Mouse (Mus musculus): ENCODE measurements around the gene Mydgf. TPM values are rescaled to one million over a fixed set of nuclear protein-coding genes. Genes with fewer than 3 reads are reported as not detected.

Mydgf gene
- 78.6 and 87.8 TPM in 2 replicates for polyA plus RNA-seq (2014; fragmentation: Nextera tagmentation; extraction: Ambion mirVana)

DNA sequence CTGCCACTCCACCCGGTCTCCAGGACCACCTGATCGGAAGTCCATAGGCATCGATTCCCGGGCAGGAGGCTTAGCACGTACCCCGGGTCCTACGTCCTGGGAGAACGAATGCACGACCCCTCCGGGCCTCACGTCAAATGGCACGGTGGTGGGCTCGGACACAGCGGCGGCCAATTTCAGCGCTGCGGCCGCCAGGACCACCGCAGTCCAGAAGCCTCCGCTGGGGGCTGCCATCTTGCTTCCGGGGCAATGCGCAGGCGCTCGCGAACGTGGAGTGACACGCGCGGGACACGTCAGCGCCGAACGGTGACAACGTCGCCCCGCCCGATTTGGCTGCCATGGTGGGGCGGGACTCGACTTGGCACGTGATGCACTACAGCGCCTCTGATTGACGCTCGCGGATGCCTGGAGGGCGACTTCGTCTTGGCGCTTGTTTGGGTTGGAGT, at the start of gene Mydgf:
TSS of gene Mydgf (minus strand) at position 263 of the 446 bp plus-strand sequence.
- H3K4me1 ChIP-seq (ENCODE audit: control insufficient read depth, insufficient read depth, low read length), result peaks cover 10% of the 10 kb centered on the region
- H3K9me3 ChIP-seq (replicated peaks; ENCODE audit: control insufficient read depth, low read length), result no peaks in the 10 kb centered on the region
- peak within 1 kb of the TSS; percentile 75 for H3K4me3 ChIP-seq (ENCODE audit: low read depth, low read length)
- peaks cover 15% of the 10 kb centered on the region for H3K36me3 ChIP-seq (ENCODE audit: control insufficient read depth, insufficient read depth, low read length)
- H3K27me3 ChIP-seq (ENCODE audit: control insufficient read depth, insufficient read depth, low read length), result no peaks in the 10 kb centered on the region
- ATAC-seq (replicated peaks; ENCODE audit: insufficient number of reproducible peaks, low FRiP score, low TSS enrichment), result peak; percentile 84
- peak within 1 kb of the TSS; percentile 91 for H3K4me2 ChIP-seq
- under 1% methylated on average over 47 of the region's 47 CpGs for WGBS (ENCODE audit: insufficient replicate concordance)
- peak within 1 kb of the TSS; percentile 48 for H3K27ac ChIP-seq (ENCODE audit: low read depth, low read length)
- peak within 1 kb of the TSS; percentile 83 for H3K9ac ChIP-seq (ENCODE audit: low read depth, low read length)

DNA sequence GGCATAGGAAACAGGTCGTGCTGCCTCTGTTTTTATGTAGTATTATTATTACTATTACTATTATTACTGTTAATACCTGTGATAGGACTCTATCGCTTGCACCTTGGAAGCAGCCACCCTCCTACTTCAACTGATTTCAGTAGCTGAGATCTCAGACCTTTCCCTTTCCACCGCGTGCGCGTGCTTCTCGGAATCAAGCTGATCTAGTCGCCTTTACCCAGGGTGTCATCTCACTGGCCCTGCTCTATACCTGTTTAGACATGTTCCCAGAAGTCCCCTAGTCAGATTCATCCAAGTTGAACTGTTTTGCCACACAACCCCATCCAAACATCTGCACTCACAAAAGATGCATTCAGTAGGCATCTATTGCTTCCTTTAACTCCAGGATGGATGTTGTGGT, 49.7 kb upstream of the Mydgf start:
- Histone ChIP-seq H3K27me3 (ENCODE audit: control insufficient read depth, insufficient read depth, low read length) (no peaks in the 10 kb centered on the region), H3K36me3 (ENCODE audit: control insufficient read depth, insufficient read depth, low read length) (no peaks in the 10 kb centered on the region), H3K4me3 (ENCODE audit: low read depth, low read length) (no peak overlapping the region), H3K4me2 (no peak overlapping the region), H3K9ac (ENCODE audit: low read depth, low read length) (no peak overlapping the region), H3K4me1 (ENCODE audit: control insufficient read depth, insufficient read depth, low read length) (peaks cover 4% of the 10 kb centered on the region; the same call in 1 of the 2 replicates), H3K9me3 (replicated peaks; ENCODE audit: control insufficient read depth, low read length) (no peaks in the 10 kb centered on the region), H3K27ac (ENCODE audit: low read depth, low read length) (no peak overlapping the region)
- ATAC-seq (replicated peaks; ENCODE audit: insufficient number of reproducible peaks, low FRiP score, low TSS enrichment), result no peak
- 48% methylated on average over 8 of the region's 8 CpGs for WGBS (ENCODE audit: insufficient replicate concordance)

DNA sequence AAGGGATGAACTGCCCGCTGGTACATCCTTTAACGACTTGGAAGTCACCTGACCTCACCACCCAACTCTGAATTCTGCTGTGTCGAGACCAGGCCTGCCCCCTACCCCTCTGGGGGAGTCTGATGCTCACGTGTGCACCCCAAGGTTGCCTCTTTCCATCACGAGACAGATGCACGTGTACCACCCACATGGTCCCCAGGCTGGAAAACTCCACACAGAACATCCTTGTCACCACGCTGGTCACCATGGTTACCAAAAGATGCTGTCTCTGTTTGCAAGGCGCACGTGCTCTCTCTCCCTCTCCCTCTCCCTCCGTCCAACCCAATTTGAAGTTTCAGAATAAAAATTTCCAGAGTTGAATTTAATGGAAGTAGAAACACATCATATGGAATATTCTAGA, 46.2 kb upstream of the Mydgf start:
- 54% methylated on average over 10 of the region's 10 CpGs for WGBS (ENCODE audit: insufficient replicate concordance)
- no peak overlapping the region for H3K27ac ChIP-seq (ENCODE audit: low read depth, low read length)
- no peaks in the 10 kb centered on the region for H3K36me3 ChIP-seq (ENCODE audit: control insufficient read depth, insufficient read depth, low read length)
- no peak for ATAC-seq (replicated peaks; ENCODE audit: insufficient number of reproducible peaks, low FRiP score, low TSS enrichment)
- no peaks in the 10 kb centered on the region for H3K9me3 ChIP-seq (replicated peaks; ENCODE audit: control insufficient read depth, low read length)
- H3K4me1 ChIP-seq (ENCODE audit: control insufficient read depth, insufficient read depth, low read length), result peaks cover 4% of the 10 kb centered on the region; the same call in 1 of the 2 replicates
- H3K9ac ChIP-seq (ENCODE audit: low read depth, low read length), result no peak overlapping the region
- no peaks in the 10 kb centered on the region for H3K27me3 ChIP-seq (ENCODE audit: control insufficient read depth, insufficient read depth, low read length)
- H3K4me2 ChIP-seq, result no peak overlapping the region
- no peak overlapping the region for H3K4me3 ChIP-seq (ENCODE audit: low read depth, low read length)

GRCm38 (mm10) chr17:56226566-56226965, 42.8 kb upstream of the Mydgf start:
- H3K4me1 ChIP-seq (ENCODE audit: control insufficient read depth, insufficient read depth, low read length), result no peaks in the 10 kb centered on the region
- no peak overlapping the region for H3K4me3 ChIP-seq (ENCODE audit: low read depth, low read length)
- whole genome bisulfite sequencing (ENCODE audit: insufficient replicate concordance), result 60% methylated on average over 3 of the region's 3 CpGs
- no peaks in the 10 kb centered on the region for H3K36me3 ChIP-seq (ENCODE audit: control insufficient read depth, insufficient read depth, low read length)
- H3K4me2 ChIP-seq, result no peak overlapping the region
- H3K9me3 ChIP-seq (replicated peaks; ENCODE audit: control insufficient read depth, low read length), result no peaks in the 10 kb centered on the region
- H3K27me3 ChIP-seq (ENCODE audit: control insufficient read depth, insufficient read depth, low read length), result no peaks in the 10 kb centered on the region
- no peak overlapping the region for H3K9ac ChIP-seq (ENCODE audit: low read depth, low read length)
- no peak for ATAC-seq (replicated peaks; ENCODE audit: insufficient number of reproducible peaks, low FRiP score, low TSS enrichment)
- H3K27ac ChIP-seq (ENCODE audit: low read depth, low read length), result no peak overlapping the region

GRCm38 (mm10) chr17:56224916-56225315, 41.2 kb upstream of the Mydgf start:
- Histone ChIP-seq H3K27me3 (ENCODE audit: control insufficient read depth, insufficient read depth, low read length) (no peaks in the 10 kb centered on the region), H3K9ac (ENCODE audit: low read depth, low read length) (no peak overlapping the region), H3K9me3 (replicated peaks; ENCODE audit: control insufficient read depth, low read length) (no peaks in the 10 kb centered on the region), H3K4me2 (no peak overlapping the region), H3K27ac (ENCODE audit: low read depth, low read length) (no peak overlapping the region), H3K4me1 (ENCODE audit: control insufficient read depth, insufficient read depth, low read length) (no peaks in the 10 kb centered on the region), H3K36me3 (ENCODE audit: control insufficient read depth, insufficient read depth, low read length) (no peaks in the 10 kb centered on the region), H3K4me3 (ENCODE audit: low read depth, low read length) (no peak overlapping the region)
- WGBS (ENCODE audit: insufficient replicate concordance), result 17% methylated on average over 1 of the region's 1 CpGs
- no peak for ATAC-seq (replicated peaks; ENCODE audit: insufficient number of reproducible peaks, low FRiP score, low TSS enrichment)

- Histone ChIP-seq H3K9ac (ENCODE audit: low read depth, low read length) (no peak overlapping the region), H3K4me3 (ENCODE audit: low read depth, low read length) (no peak overlapping the region), H3K27ac (ENCODE audit: low read depth, low read length) (no peak overlapping the region), H3K9me3 (replicated peaks; ENCODE audit: control insufficient read depth, low read length) (no peaks in the 10 kb centered on the region), H3K4me2 (peak overlapping the region; percentile 87; the same call in 1 of the 2 replicates), H3K27me3 (ENCODE audit: control insufficient read depth, insufficient read depth, low read length) (no peaks in the 10 kb centered on the region), H3K36me3 (ENCODE audit: control insufficient read depth, insufficient read depth, low read length) (peaks cover 2% of the 10 kb centered on the region; the same call in 1 of the 2 replicates), H3K4me1 (ENCODE audit: control insufficient read depth, insufficient read depth, low read length) (peaks cover 14% of the 10 kb centered on the region)
- ATAC-seq (replicated peaks; ENCODE audit: insufficient number of reproducible peaks, low FRiP score, low TSS enrichment), result no peak
- WGBS (ENCODE audit: insufficient replicate concordance), result 54% methylated on average over 3 of the region's 3 CpGs
Observed at GRCm38 (mm10) chr17:56219805-56220204, 36.1 kb upstream of the Mydgf start.

DNA sequence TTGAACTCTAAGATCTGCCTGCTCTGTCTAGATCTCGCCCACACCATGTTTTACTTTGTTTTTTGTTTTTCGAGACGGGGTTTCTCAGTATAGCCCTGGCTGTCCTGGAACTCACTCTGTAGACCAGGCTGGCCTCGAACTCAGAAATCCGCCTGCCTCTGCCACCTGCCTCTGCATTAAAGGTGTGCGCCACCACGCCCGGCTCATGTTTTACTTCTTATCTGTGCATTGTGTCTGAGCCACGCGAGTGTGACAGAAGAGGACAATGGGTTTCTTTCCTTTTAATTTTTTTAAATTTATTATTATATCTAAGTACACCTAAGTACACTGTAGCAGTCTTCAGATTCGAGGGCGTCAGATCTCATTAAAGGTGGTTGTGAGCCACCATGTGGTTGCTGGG, 35.5 kb upstream of the Mydgf start:
- Histone ChIP-seq H3K27ac (ENCODE audit: low read depth, low read length) (no peak overlapping the region), H3K9me3 (replicated peaks; ENCODE audit: control insufficient read depth, low read length) (no peaks in the 10 kb centered on the region), H3K4me1 (ENCODE audit: control insufficient read depth, insufficient read depth, low read length) (peaks cover 14% of the 10 kb centered on the region), H3K36me3 (ENCODE audit: control insufficient read depth, insufficient read depth, low read length) (peaks cover 2% of the 10 kb centered on the region; the same call in 1 of the 2 replicates), H3K4me2 (peak overlapping the region; percentile 87), H3K27me3 (ENCODE audit: control insufficient read depth, insufficient read depth, low read length) (no peaks in the 10 kb centered on the region), H3K4me3 (ENCODE audit: low read depth, low read length) (peak overlapping the region; percentile 90), H3K9ac (ENCODE audit: low read depth, low read length) (peak overlapping the region; percentile 94)
- WGBS (ENCODE audit: insufficient replicate concordance), result 39% methylated on average over 12 of the region's 12 CpGs
- ATAC-seq (replicated peaks; ENCODE audit: insufficient number of reproducible peaks, low FRiP score, low TSS enrichment), result peak; percentile 4; the same call in 1 of the 2 replicates

GRCm38 (mm10) chr17:56218377-56219191, 34.9 kb upstream of the Mydgf start, which contains the start of gene Dpp9:
Dpp9 (minus strand) TSS chr17:56218905.
- H3K9me3 ChIP-seq (replicated peaks; ENCODE audit: control insufficient read depth, low read length), result no peaks in the 10 kb centered on the region
- H3K4me2 ChIP-seq, result peak within 1 kb of the TSS; percentile 87
- H3K27me3 ChIP-seq (ENCODE audit: control insufficient read depth, insufficient read depth, low read length), result no peaks in the 10 kb centered on the region
- WGBS (ENCODE audit: insufficient replicate concordance), result under 1% methylated on average over 45 of the region's 78 CpGs
- H3K27ac ChIP-seq (ENCODE audit: low read depth, low read length), result peak within 1 kb of the TSS; percentile 46; the same call in 1 of the 2 replicates
- H3K4me1 ChIP-seq (ENCODE audit: control insufficient read depth, insufficient read depth, low read length), result peaks cover 14% of the 10 kb centered on the region
- peak within 1 kb of the TSS; percentile 94 for H3K9ac ChIP-seq (ENCODE audit: low read depth, low read length)
- ATAC-seq (replicated peaks; ENCODE audit: insufficient number of reproducible peaks, low FRiP score, low TSS enrichment), result peak; percentile 98
- peaks cover 2% of the 10 kb centered on the region; the same call in 1 of the 2 replicates for H3K36me3 ChIP-seq (ENCODE audit: control insufficient read depth, insufficient read depth, low read length)
- peak within 1 kb of the TSS; percentile 90 for H3K4me3 ChIP-seq (ENCODE audit: low read depth, low read length)

Data from heart, embryonic 11.5 days (tissue).